Mouse (Mus musculus) liver, embryonic 16.5 days (tissue): ENCODE results near the gene Olfr455. TPM values are rescaled to one million over a fixed set of nuclear protein-coding genes. Genes with fewer than 3 reads are reported as not detected.

Experiments used
- ATAC-seq: fragments of 200-750 bp; cut with Nextera tagmentation; 2 replicates; pipeline ENCODE4 v1.8.0; 2017; ENCODE audit warnings: low read depth, mild to moderate bottlenecking, moderate number of reproducible peaks, moderate library complexity
- H3K27ac ChIP-seq: fragments of 300-500 bp; sonication (generic); 2 replicates; pipeline ENCODE4 v1.5.1; 2014; ENCODE audit warnings: mild to moderate bottlenecking, low read length
- H3K27me3 ChIP-seq: fragments of 300-500 bp; sonication (generic); 2 replicates; pipeline ENCODE4 v1.6.1; 2014; ENCODE audit warnings: low read depth, low read length, mixed read lengths; ENCODE audit not compliant: control insufficient read depth, insufficient read depth
- H3K36me3 ChIP-seq: fragments of 300-500 bp; sonication (generic); 2 replicates; pipeline ENCODE4 v1.6.1; 2014; ENCODE audit warnings: mild to moderate bottlenecking; ENCODE audit not compliant: control insufficient read depth, insufficient read depth
- H3K4me1 ChIP-seq: fragments of 300-500 bp; sonication (generic); 2 replicates; pipeline ENCODE4 v1.6.1; 2014; ENCODE audit warnings: low read depth, low read length, mixed read lengths; ENCODE audit not compliant: control insufficient read depth
- H3K4me2 ChIP-seq: fragments of 300-500 bp; sonication (generic); 2 replicates; pipeline ENCODE4 v1.6.1; 2014; ENCODE audit warnings: low read depth, low read length, mixed read lengths
- H3K4me3 ChIP-seq: fragments of 300-500 bp; sonication (generic); 2 replicates; pipeline ENCODE4 v1.5.1; 2014; ENCODE audit warnings: low read depth, mild to moderate bottlenecking, low read length
- H3K9ac ChIP-seq: fragments of 300-500 bp; sonication (generic); 2 replicates; pipeline ENCODE4 v1.6.1; 2014; ENCODE audit warnings: low read depth, low read length
- H3K9me3 ChIP-seq: fragments of 300-500 bp; sonication (generic); replicated peaks from 2 replicates; pipeline ENCODE4 v1.6.1; 2016; ENCODE audit warnings: low read length; ENCODE audit not compliant: control insufficient read depth
- WGBS: fragments of 180-500 bp; shearing (Covaris S2); extraction: QIAGEN DNeasy Blood & Tissue Kit; methylation state at CpG from one replicate; pipeline ENCODE4 v1.1.7; 2014; ENCODE audit not compliant: insufficient replicate concordance; 5-methylcytosine and 5-hydroxymethylcytosine counted together
- polyA plus RNA-seq: library from polyadenylated mRNA; unstranded; fragments of >200 nt; fragmentation: Nextera tagmentation; extraction: Ambion mirVana; gene quantifications from 2 replicates; pipeline ENCODE4 v1.2.1, GENCODE M21; 2015

Olfr455 gene
- not detected in 2 replicates for polyA plus RNA-seq

DNA sequence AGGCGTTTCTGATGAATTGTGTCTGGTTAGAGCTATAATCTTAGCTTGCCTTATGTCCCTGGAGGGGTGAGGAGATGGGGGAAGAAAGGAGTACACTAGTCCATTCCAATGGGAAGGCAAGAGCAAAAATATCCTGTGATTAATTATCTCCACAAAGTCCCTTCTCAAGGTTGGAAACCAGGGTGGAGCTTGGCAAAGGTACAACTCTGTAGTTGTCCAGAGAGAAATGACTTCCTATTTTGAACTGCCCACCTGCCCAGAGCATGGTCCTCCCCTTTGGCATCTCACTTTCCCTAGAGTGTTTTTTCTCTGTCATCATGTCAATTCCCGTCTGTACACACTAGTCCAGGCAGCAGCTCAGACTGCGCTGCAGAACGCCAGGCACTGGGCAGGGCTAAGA lies at the start of gene Olfr455:
Olfr455 (minus strand) TSS at position 127 of the 400 bp plus-strand sequence.
- Histone ChIP-seq H3K4me3 (no peak within 1 kb of the TSS), H3K36me3 (no peaks in the 10 kb centered on the region), H3K9ac (no peak within 1 kb of the TSS), H3K9me3 (no peaks in the 10 kb centered on the region), H3K27ac (no peak within 1 kb of the TSS), H3K4me2 (no peak within 1 kb of the TSS), H3K27me3 (no peaks in the 10 kb centered on the region), H3K4me1 (no peaks in the 10 kb centered on the region)
- ATAC-seq: no peak
- WGBS: 61% methylated on average over 4 of the region's 4 CpGs

DNA sequence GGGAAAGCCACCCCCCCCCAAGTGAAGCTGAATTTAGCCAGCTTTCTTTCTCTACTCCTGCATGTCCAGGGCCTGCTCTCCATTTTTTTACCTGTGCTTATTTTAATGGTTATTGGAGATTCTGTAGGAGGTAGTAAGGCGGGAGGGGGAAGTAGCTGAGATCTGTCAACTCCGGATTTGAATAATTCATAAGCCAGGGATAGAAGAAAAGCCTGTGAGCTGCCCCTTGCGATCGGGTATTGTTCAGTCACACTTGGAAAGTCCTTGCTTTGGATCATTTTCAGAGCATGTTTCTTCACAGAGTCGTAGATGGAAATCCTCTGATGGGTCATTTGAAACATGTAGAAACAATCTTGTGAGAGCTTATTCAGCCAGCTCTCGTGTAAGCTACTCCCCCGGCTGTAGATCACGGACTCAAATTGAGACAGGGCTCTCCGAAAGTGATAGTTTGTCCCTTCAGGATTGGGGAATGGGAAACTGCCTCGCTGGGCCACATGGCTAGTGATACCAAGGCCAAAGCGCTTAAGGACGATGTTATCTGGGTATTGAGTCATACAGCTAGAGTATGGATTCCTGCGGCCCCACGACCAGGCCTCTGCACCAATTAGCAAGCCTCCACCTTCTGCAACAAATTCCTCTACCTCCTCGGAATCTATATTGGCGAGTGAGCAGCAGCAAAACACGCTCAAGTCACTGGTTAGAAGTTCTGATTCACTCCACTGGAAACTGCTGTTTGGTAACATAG lies 45.9 kb upstream of the Olfr455 start:
- no peak overlapping the region for H3K27ac ChIP-seq
- no peak for ATAC-seq
- 63% methylated on average over 17 of the region's 17 CpGs for WGBS
- no peaks in the 10 kb centered on the region for H3K27me3 ChIP-seq
- H3K9me3 ChIP-seq: no peaks in the 10 kb centered on the region
- H3K4me3 ChIP-seq: no peak overlapping the region
- H3K9ac ChIP-seq: no peak overlapping the region
- H3K4me2 ChIP-seq: no peak overlapping the region
- no peaks in the 10 kb centered on the region for H3K4me1 ChIP-seq
- no peaks in the 10 kb centered on the region for H3K36me3 ChIP-seq

DNA sequence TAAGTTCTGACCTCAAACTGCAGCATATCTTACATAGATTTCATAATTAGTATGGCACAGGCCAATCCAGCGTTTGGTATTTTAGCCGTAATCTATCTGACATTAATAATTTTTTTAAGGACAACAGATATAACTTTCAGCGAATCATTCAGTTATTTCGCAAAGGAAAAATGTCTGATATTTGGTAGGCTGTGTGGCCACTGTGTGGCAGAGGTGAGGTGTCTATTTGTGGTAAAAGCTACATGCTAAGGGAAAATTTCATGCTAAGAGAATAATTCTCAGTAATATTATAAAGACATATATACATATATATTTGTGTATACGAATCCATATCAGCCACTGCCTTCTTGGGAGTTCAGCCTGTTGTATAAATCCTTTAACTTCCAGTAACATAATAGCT lies 39.2 kb upstream of the Olfr455 start:
- no peaks in the 10 kb centered on the region for H3K9me3 ChIP-seq
- no peaks in the 10 kb centered on the region for H3K27me3 ChIP-seq
- H3K9ac ChIP-seq: no peak overlapping the region
- no peaks in the 10 kb centered on the region for H3K4me1 ChIP-seq
- no peak overlapping the region for H3K27ac ChIP-seq
- ATAC-seq: no peak
- no peak overlapping the region for H3K4me3 ChIP-seq
- H3K36me3 ChIP-seq: no peaks in the 10 kb centered on the region
- no peak overlapping the region for H3K4me2 ChIP-seq
- WGBS: 65% methylated on average over 5 of the region's 5 CpGs

DNA sequence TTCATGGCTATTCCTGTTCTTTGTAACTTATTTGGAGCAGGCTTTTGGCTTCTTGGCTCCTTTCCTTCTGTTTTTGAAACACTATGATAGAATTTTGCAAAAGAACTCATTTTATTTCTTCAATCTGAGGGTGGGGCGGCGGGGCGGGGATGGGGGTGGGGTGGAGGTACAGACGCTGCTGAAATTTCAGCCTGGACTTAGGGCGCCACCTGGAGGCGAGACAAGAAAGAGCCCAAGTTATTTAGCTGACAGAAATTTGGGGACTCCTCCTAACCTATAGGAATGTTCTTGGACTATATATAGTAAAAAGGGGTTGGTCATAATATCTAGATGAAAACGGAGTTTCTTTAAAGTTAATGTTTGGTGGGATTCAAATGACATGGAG lies 36.1 kb upstream of the Olfr455 start:
- WGBS: 0% methylated on average over 7 of the region's 7 CpGs
- no peaks in the 10 kb centered on the region for H3K36me3 ChIP-seq
- no peak for ATAC-seq
- H3K9me3 ChIP-seq: no peaks in the 10 kb centered on the region
- no peaks in the 10 kb centered on the region for H3K27me3 ChIP-seq
- H3K4me2 ChIP-seq: peak overlapping the region; percentile 13; the same call in 1 of the 2 replicates
- H3K27ac ChIP-seq: no peak overlapping the region
- no peaks in the 10 kb centered on the region for H3K4me1 ChIP-seq
- no peak overlapping the region for H3K9ac ChIP-seq
- H3K4me3 ChIP-seq: no peak overlapping the region

DNA sequence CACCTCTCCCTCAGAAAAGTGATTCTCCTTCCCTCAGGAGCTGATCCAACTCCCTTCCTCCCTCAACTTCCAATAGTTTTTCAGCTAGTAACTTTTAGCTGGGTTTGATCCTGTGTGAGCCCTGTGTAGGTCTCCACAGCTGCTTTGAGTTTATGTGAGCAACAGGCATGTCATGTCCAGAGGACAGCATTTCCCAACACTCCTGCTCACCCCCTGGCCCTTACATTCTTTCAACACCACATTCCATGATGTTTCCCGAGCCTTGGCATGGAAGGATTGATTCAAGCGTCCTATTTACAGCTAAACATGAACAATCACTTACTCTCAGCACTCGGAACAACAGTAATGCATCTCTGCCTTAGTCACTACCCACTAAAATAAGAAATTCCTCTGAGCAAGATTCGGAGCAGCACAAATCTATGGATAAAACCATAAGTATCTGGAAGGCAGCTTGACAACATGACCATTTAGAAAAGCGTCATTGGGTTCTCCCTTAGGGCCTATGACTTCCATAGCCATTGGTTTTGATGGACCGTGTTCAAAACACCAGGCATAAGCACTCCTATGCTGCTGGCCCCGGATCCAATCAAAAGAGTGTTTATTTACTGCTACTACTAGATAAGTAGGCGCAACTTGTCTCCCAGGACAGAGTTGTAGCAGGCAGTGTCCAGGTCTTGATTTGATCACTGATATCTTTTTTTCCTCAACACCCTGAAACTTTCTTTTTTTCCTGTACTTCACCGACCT lies 35.5 kb upstream of the Olfr455 start:
- H3K9ac ChIP-seq: no peak overlapping the region
- H3K27ac ChIP-seq: no peak overlapping the region
- no peak overlapping the region for H3K4me3 ChIP-seq
- no peaks in the 10 kb centered on the region for H3K27me3 ChIP-seq
- no peaks in the 10 kb centered on the region for H3K9me3 ChIP-seq
- 49% methylated on average over 9 of the region's 9 CpGs for WGBS
- H3K36me3 ChIP-seq: no peaks in the 10 kb centered on the region
- peak overlapping the region; percentile 13; the same call in 1 of the 2 replicates for H3K4me2 ChIP-seq
- no peaks in the 10 kb centered on the region for H3K4me1 ChIP-seq
- ATAC-seq: no peak

DNA sequence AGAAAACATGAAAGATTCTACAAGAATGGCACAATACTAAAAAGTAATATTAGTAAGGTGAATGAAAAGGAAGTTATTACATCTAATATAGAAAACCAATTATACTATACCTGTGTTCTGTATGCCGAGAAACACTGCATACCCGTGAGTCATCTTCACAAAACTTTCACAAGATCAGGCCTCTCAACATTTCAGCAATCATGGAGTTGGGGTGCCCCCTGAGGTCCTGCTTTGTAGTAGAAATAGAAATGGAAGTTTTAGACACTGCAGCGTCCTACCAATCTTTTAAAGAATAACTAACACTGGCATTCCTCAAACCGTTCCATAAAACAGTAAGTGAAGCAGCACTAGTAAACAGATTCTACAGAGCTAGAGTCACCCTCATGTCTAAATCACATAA lies 31.3 kb upstream of the Olfr455 start:
- no peaks in the 10 kb centered on the region for H3K9me3 ChIP-seq
- H3K9ac ChIP-seq: no peak overlapping the region
- no peak overlapping the region for H3K27ac ChIP-seq
- H3K4me3 ChIP-seq: no peak overlapping the region
- no peak for ATAC-seq
- H3K4me1 ChIP-seq: no peaks in the 10 kb centered on the region
- WGBS: 62% methylated on average over 4 of the region's 4 CpGs
- no peak overlapping the region for H3K4me2 ChIP-seq
- H3K36me3 ChIP-seq: no peaks in the 10 kb centered on the region
- no peaks in the 10 kb centered on the region for H3K27me3 ChIP-seq

DNA sequence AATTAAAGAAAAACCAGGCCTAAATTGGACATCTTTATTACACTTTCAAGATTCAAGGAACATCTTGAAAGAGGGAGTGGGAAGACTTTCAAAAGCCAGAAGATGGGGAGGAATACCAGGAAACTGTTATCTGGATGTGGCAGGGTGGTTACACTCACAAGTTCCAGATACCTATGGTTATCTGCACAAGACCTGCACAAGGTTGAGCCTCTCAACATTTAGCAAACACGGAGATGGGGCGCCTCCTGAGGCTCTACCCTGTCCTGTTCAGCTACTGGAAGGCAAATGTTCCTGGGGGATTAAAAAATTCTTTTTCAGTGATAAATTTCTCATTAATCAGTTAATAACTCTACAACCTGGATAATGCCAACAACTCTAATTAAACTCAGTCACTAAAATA lies 30.0 kb upstream of the Olfr455 start:
- no peaks in the 10 kb centered on the region for H3K9me3 ChIP-seq
- no peak overlapping the region for H3K27ac ChIP-seq
- H3K4me2 ChIP-seq: no peak overlapping the region
- no peak overlapping the region for H3K4me3 ChIP-seq
- H3K27me3 ChIP-seq: no peaks in the 10 kb centered on the region
- H3K4me1 ChIP-seq: no peaks in the 10 kb centered on the region
- no peak overlapping the region for H3K9ac ChIP-seq
- no peaks in the 10 kb centered on the region for H3K36me3 ChIP-seq
- 67% methylated on average over 2 of the region's 2 CpGs for WGBS
- peak; percentile 37; the same call in 1 of the 2 replicates for ATAC-seq

DNA sequence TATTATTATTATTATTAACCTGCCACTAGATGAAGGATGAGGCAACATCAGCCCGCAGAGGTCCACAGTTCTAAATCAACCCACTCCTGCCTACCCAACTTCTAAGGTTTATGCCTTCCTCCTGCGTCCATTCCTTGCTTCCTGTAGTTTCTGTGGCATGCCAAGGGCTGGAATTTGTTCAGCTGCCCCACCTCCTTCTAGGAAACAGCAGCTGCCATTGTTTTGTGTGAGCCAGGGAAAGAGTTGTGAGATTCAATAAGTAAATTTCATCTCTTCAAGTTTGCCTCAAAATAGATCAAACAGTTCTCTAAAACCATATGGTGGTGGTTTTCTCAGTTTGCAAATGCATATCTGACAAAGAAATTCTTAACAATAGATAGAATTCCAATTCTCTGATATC lies 20.8 kb upstream of the Olfr455 start:
- Histone ChIP-seq H3K4me1 (no peaks in the 10 kb centered on the region), H3K4me2 (no peak overlapping the region), H3K9ac (no peak overlapping the region), H3K27ac (no peak overlapping the region), H3K27me3 (no peaks in the 10 kb centered on the region), H3K9me3 (no peaks in the 10 kb centered on the region), H3K36me3 (no peaks in the 10 kb centered on the region), H3K4me3 (no peak overlapping the region)
- no peak for ATAC-seq
- 35% methylated on average over 2 of the region's 2 CpGs for WGBS

DNA sequence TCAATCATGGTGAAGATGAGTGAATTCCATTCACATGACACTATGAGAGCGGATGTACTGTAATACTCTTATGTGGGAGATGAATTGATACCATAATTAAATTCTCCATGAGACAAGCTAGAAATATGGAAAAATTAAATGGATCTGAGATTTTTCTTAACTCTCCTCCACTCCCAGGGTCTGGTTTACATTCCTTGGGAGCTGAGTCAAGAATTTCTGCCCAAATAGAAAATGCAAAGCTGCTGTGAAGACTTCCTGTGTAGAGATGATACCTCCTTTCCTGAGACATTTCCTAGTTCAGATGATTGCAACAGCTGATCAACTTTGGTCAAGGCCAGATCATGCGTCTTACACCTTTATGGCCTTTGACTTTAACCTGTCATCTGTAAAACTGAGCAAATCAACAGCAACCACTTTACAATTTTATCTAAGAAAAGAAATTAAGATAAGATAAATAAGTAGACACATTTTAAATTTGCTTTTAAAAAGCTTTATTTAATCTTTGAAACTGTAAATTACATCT lies 18.8 kb upstream of the Olfr455 start:
- Histone ChIP-seq H3K9ac (no peak overlapping the region), H3K27me3 (no peaks in the 10 kb centered on the region), H3K4me1 (no peaks in the 10 kb centered on the region), H3K4me3 (no peak overlapping the region), H3K36me3 (no peaks in the 10 kb centered on the region), H3K4me2 (no peak overlapping the region), H3K27ac (no peak overlapping the region), H3K9me3 (no peaks in the 10 kb centered on the region)
- WGBS: 59% methylated on average over 2 of the region's 2 CpGs
- no peak for ATAC-seq
